9 mouse cellular contexts compared by ENCODE assay signal in genomic region chr15:27810793-27811488, GRCm38 (mm10).
DNase-seq lines count a peak whose midpoint lies in the region; ATAC-seq lines count a peak whose summit lies in the region.
"Had no signal": no experiment of that assay in that cellular context is flagged by ENCODE, and none has a peak within 500 bp of the region (broad histone marks: within the 10 kb centered on the region; RNA-seq: fewer than 3 reads in every experiment).

No protein-coding gene starts in this region.

- ATAC-seq in heart, embryonic 16.5 days (replicated peaks; ENCODE audit: extremely low read depth, insufficient read depth, low FRiP score): no peak
- ATAC-seq in forebrain, embryonic 15.5 days (replicated peaks): peak; percentile 49; the same call in 1 of the 2 replicates
- ATAC-seq in limb, embryonic 15.5 days (ENCODE audit: insufficient number of reproducible peaks, low FRiP score, low TSS enrichment, low read depth): no peak
- no peak for ATAC-seq in monocyte, adult 5-6 weeks (replicated peaks; ENCODE audit: insufficient number of reproducible peaks, low FRiP score, low TSS enrichment, poor library complexity, severe bottlenecking)

- no peak overlapping the region for H3K9ac ChIP-seq in heart, embryonic 16.5 days (ENCODE audit: low read length)
- no peak overlapping the region for H3K9ac ChIP-seq in forebrain, embryonic 15.5 days (replicated peaks)
- H3K9ac ChIP-seq in limb, embryonic 15.5 days: no peak overlapping the region

- H3K4me3 ChIP-seq in heart, embryonic 16.5 days (ENCODE audit: low read length): no peak overlapping the region
- no peak overlapping the region for H3K4me3 ChIP-seq in forebrain, embryonic 15.5 days
- H3K4me3 ChIP-seq in limb, embryonic 15.5 days: no peak overlapping the region
- H3K4me3 ChIP-seq: myocyte had no signal

- 75% methylated on average over 12 of the region's 12 CpGs for WGBS in heart, embryonic 16.5 days
- 37% methylated on average over 12 of the region's 12 CpGs for WGBS in forebrain, embryonic 15.5 days
- WGBS in limb, embryonic 15.5 days: 40% methylated on average over 12 of the region's 12 CpGs

- DNase-seq in heart, postnatal 4 days: no peak
- DNase-seq in ZHBTc4 (ENCODE audit: low read depth, low spot score): peak; percentile 33
- no peak for DNase-seq in yolk sac, embryonic 10.5 days (ENCODE audit: low spot score)
- DNase-seq in cerebellum, postnatal 25 days: no peak

- H3K4me2 ChIP-seq in heart, embryonic 16.5 days (ENCODE audit: low read depth, low read length): no peak overlapping the region
- no peak overlapping the region for H3K4me2 ChIP-seq in forebrain, embryonic 15.5 days (replicated peaks)
- H3K4me2 ChIP-seq in limb, embryonic 15.5 days: no peak overlapping the region

- H3K4me1 ChIP-seq in heart, embryonic 16.5 days (ENCODE audit: control insufficient read depth, insufficient read depth, low read length): peaks cover 32% of the 10 kb centered on the region
- H3K4me1 ChIP-seq in forebrain, embryonic 15.5 days: peaks cover 18% of the 10 kb centered on the region
- H3K4me1 ChIP-seq in limb, embryonic 15.5 days: peaks cover 66% of the 10 kb centered on the region

- peaks cover 22% of the 10 kb centered on the region for H3K36me3 ChIP-seq in heart, embryonic 16.5 days (ENCODE audit: control insufficient read depth, insufficient read depth)
- peaks cover 40% of the 10 kb centered on the region for H3K36me3 ChIP-seq in forebrain, embryonic 15.5 days
- H3K36me3 ChIP-seq in limb, embryonic 15.5 days: peaks cover 31% of the 10 kb centered on the region; the same call in 1 of the 2 replicates

- H3K27me3 ChIP-seq in heart, embryonic 16.5 days (ENCODE audit: control insufficient read depth, insufficient read depth, low read length): no peaks in the 10 kb centered on the region
- H3K27me3 ChIP-seq in forebrain, embryonic 15.5 days: no peaks in the 10 kb centered on the region
- no peaks in the 10 kb centered on the region for H3K27me3 ChIP-seq in limb, embryonic 15.5 days

- H3K9me3 ChIP-seq in heart, embryonic 16.5 days (replicated peaks; ENCODE audit: control insufficient read depth, low read length): no peaks in the 10 kb centered on the region
- no peaks in the 10 kb centered on the region for H3K9me3 ChIP-seq in forebrain, embryonic 15.5 days
- no peaks in the 10 kb centered on the region for H3K9me3 ChIP-seq in limb, embryonic 15.5 days

- H3K27ac ChIP-seq in heart, embryonic 16.5 days (ENCODE audit: low read length): peak overlapping the region; percentile 74
- H3K27ac ChIP-seq in forebrain, embryonic 15.5 days (replicated peaks): peak overlapping the region; percentile 20; the same call in 1 of the 2 replicates
- peak overlapping the region; percentile 57 for H3K27ac ChIP-seq in limb, embryonic 15.5 days

Comparison
In these comparisons a context has a peak if more than half of its experiments do, and no peak if none do; other contexts are left out.
1. H3K27ac ChIP-seq: peak in every context shown above with its lines; median percentile 74 in heart, embryonic 16.5 days; 57 in limb, embryonic 15.5 days; 20 in forebrain, embryonic 15.5 days.